Mouse (Mus musculus): Measurements from ENCODE around the gene Ddx10. TPM values are rescaled to one million over a fixed set of nuclear protein-coding genes. Genes with fewer than 3 reads are reported as not detected.

Ddx10 gene
- polyA plus RNA-seq, 1 experiment from 2014 or later, result 36.9 TPM

GRCm38 (mm10) chr9:53072088-53072487 lies 175.8 kb downstream of the Ddx10 start:
- Histone ChIP-seq H3K4me3 (ENCODE audit: low read depth, low read length) (no peak overlapping the region), H3K9ac (ENCODE audit: low read depth, low read length) (no peak overlapping the region), H3K9me3 (ENCODE audit: control insufficient read depth, low read length) (no peaks in the 10 kb centered on the region), H3K4me1 (replicated peaks; ENCODE audit: control insufficient read depth, insufficient read depth, low read length) (no peaks in the 10 kb centered on the region), H3K36me3 (ENCODE audit: control insufficient read depth, insufficient read depth, low read length) (no peaks in the 10 kb centered on the region), H3K27me3 (replicated peaks; ENCODE audit: control insufficient read depth, insufficient read depth, low read length) (no peaks in the 10 kb centered on the region), H3K4me2 (no peak overlapping the region), H3K27ac (ENCODE audit: low read depth, low read length) (no peak overlapping the region)
- no peak for ATAC-seq (replicated peaks; ENCODE audit: low FRiP score)
- WGBS, result 86% methylated on average over 9 of the region's 9 CpGs
- DNase-seq (ENCODE audit: low spot score), result no peak

DNA sequence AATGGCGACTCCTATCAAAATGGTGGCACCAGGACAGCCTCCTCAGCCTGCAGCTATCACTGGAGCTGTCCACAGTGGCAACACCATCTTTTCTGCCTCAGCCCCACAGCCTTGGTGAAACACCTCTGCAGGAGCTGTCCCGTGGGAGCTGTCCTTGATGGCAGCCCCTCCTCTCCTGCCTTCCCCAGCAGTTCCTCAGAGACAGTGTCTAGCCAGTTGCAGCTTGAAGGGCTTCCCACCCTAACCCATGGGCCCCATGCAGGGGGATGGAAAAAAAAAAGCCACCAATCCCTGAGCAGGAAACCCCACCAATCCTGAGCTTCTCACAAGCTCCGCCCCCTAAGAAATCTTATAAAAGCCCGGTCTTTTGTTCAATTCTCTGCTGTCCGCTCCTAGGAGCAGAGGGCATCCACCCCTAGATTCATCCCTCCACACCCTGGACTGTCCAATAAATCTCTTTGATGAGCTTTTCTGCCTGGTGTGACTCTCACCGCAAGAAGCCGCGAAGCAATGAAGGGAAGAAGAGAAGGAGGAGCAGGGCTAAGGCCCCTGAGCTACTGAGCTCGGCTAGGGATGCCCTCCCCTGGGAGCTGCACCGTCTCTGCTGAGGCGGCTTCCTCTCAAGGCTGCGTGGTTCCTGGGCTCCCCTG lies 176.9 kb downstream of the Ddx10 start:
- no peak overlapping the region for H3K4me3 ChIP-seq (ENCODE audit: low read depth, low read length)
- ATAC-seq (replicated peaks; ENCODE audit: low FRiP score) (no peak), DNase-seq (ENCODE audit: low spot score) (no peak)
- H3K36me3 ChIP-seq (ENCODE audit: control insufficient read depth, insufficient read depth, low read length), result no peaks in the 10 kb centered on the region
- no peak overlapping the region for H3K27ac ChIP-seq (ENCODE audit: low read depth, low read length)
- H3K27me3 ChIP-seq (replicated peaks; ENCODE audit: control insufficient read depth, insufficient read depth, low read length), result no peaks in the 10 kb centered on the region
- H3K4me1 ChIP-seq (replicated peaks; ENCODE audit: control insufficient read depth, insufficient read depth, low read length), result no peaks in the 10 kb centered on the region
- no peak overlapping the region for H3K9ac ChIP-seq (ENCODE audit: low read depth, low read length)
- no peak overlapping the region for H3K4me2 ChIP-seq
- H3K9me3 ChIP-seq (ENCODE audit: control insufficient read depth, low read length), result no peaks in the 10 kb centered on the region
- WGBS, result 77% methylated on average over 12 of the region's 12 CpGs

DNA sequence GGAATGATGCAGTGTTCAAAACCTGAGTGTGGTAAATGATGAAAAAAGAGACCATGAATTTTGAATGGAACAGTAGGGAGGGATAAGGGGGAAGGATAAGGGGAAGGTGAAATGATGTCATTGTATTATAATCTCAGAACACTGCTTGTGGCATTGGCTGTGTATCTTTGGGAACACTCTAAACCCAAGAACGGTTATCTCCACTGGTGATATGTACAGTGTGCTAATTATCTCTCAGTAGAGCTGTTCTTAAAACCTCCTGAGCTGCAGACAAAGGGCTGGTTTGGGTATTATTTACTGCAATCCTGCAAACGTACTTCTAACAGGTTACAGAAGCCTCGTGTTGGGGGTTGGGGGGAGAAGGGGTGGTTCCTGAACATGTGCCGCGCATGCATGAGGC lies 179.7 kb downstream of the Ddx10 start:
- H3K4me1 ChIP-seq (replicated peaks; ENCODE audit: control insufficient read depth, insufficient read depth, low read length), result no peaks in the 10 kb centered on the region
- no peak overlapping the region for H3K4me3 ChIP-seq (ENCODE audit: low read depth, low read length)
- 75% methylated on average over 5 of the region's 5 CpGs for WGBS
- no peak for DNase-seq (ENCODE audit: low spot score)
- no peak for ATAC-seq (replicated peaks; ENCODE audit: low FRiP score)
- no peak overlapping the region for H3K4me2 ChIP-seq
- no peaks in the 10 kb centered on the region for H3K36me3 ChIP-seq (ENCODE audit: control insufficient read depth, insufficient read depth, low read length)
- H3K9ac ChIP-seq (ENCODE audit: low read depth, low read length), result no peak overlapping the region
- H3K27ac ChIP-seq (ENCODE audit: low read depth, low read length), result no peak overlapping the region
- H3K27me3 ChIP-seq (replicated peaks; ENCODE audit: control insufficient read depth, insufficient read depth, low read length), result no peaks in the 10 kb centered on the region
- no peaks in the 10 kb centered on the region for H3K9me3 ChIP-seq (ENCODE audit: control insufficient read depth, low read length)

GRCm38 (mm10) chr9:53066428-53066827 lies 181.4 kb downstream of the Ddx10 start:
- Histone ChIP-seq H3K4me2 (no peak overlapping the region), H3K27me3 (replicated peaks; ENCODE audit: control insufficient read depth, insufficient read depth, low read length) (no peaks in the 10 kb centered on the region), H3K4me1 (replicated peaks; ENCODE audit: control insufficient read depth, insufficient read depth, low read length) (no peaks in the 10 kb centered on the region), H3K9ac (ENCODE audit: low read depth, low read length) (no peak overlapping the region), H3K27ac (ENCODE audit: low read depth, low read length) (no peak overlapping the region), H3K36me3 (ENCODE audit: control insufficient read depth, insufficient read depth, low read length) (no peaks in the 10 kb centered on the region), H3K9me3 (ENCODE audit: control insufficient read depth, low read length) (no peaks in the 10 kb centered on the region), H3K4me3 (ENCODE audit: low read depth, low read length) (no peak overlapping the region)
- ATAC-seq (replicated peaks; ENCODE audit: low FRiP score), result no peak
- WGBS, result 64% methylated on average over 4 of the region's 4 CpGs
- DNase-seq (ENCODE audit: low spot score), result no peak

DNA sequence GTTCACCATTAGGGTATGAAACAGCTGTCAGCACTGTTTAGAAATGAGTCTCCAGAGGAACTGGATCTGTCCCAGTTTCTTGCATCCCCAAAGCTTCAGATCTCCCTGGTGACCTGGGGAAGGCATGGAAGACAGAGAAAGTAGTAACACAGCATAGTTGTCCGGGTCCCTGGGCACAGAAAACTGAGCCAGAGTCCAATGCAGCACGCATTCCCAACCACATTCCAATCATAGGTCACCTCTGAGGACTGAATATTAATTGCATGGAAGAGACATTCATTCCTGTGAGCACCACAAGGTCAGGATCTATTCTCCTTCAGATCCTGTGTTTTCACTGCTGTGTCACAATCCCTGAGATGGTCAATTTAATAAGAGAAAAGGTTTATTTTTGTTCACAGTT lies 182.8 kb downstream of the Ddx10 start:
- H3K27ac ChIP-seq (ENCODE audit: low read depth, low read length), result no peak overlapping the region
- ATAC-seq (replicated peaks; ENCODE audit: low FRiP score) (no peak), DNase-seq (ENCODE audit: low spot score) (no peak)
- H3K4me2 ChIP-seq, result no peak overlapping the region
- H3K9me3 ChIP-seq (ENCODE audit: control insufficient read depth, low read length), result no peaks in the 10 kb centered on the region
- H3K4me3 ChIP-seq (ENCODE audit: low read depth, low read length), result no peak overlapping the region
- H3K27me3 ChIP-seq (replicated peaks; ENCODE audit: control insufficient read depth, insufficient read depth, low read length), result no peaks in the 10 kb centered on the region
- H3K9ac ChIP-seq (ENCODE audit: low read depth, low read length), result no peak overlapping the region
- 61% methylated on average over 2 of the region's 2 CpGs for WGBS
- H3K4me1 ChIP-seq (replicated peaks; ENCODE audit: control insufficient read depth, insufficient read depth, low read length), result no peaks in the 10 kb centered on the region
- no peaks in the 10 kb centered on the region for H3K36me3 ChIP-seq (ENCODE audit: control insufficient read depth, insufficient read depth, low read length)

DNA sequence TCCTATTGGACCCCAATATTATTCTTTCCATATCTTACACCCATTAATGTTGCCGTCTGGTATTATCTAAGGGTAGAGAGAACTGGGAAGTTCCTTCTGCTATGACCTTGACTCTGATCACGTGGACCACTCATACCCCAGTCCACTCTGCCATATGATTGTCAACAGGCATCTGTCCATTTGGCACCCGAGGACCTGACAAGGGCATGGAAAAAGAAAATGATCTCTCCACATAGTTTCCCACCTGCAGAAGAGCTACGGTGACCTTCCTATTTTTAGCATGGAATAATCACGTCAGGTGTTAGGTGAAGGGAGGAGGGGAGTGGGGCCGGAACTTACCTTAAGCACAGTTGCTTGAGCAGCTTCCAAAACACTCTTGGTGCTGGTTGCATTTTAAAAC lies 183.3 kb downstream of the Ddx10 start:
- Histone ChIP-seq H3K4me1 (replicated peaks; ENCODE audit: control insufficient read depth, insufficient read depth, low read length) (no peaks in the 10 kb centered on the region), H3K27me3 (replicated peaks; ENCODE audit: control insufficient read depth, insufficient read depth, low read length) (no peaks in the 10 kb centered on the region), H3K27ac (ENCODE audit: low read depth, low read length) (no peak overlapping the region), H3K4me2 (no peak overlapping the region), H3K9me3 (ENCODE audit: control insufficient read depth, low read length) (no peaks in the 10 kb centered on the region), H3K9ac (ENCODE audit: low read depth, low read length) (no peak overlapping the region), H3K36me3 (ENCODE audit: control insufficient read depth, insufficient read depth, low read length) (no peaks in the 10 kb centered on the region), H3K4me3 (ENCODE audit: low read depth, low read length) (no peak overlapping the region)
- DNase-seq (ENCODE audit: low spot score) (no peak), ATAC-seq (replicated peaks; ENCODE audit: low FRiP score) (no peak)
- WGBS, result 73% methylated on average over 6 of the region's 6 CpGs

GRCm38 (mm10) chr9:53055306-53055705 lies 192.5 kb downstream of the Ddx10 start:
- no peak for ATAC-seq (replicated peaks; ENCODE audit: low FRiP score)
- Histone ChIP-seq H3K9ac (ENCODE audit: low read depth, low read length) (no peak overlapping the region), H3K36me3 (ENCODE audit: control insufficient read depth, insufficient read depth, low read length) (no peaks in the 10 kb centered on the region), H3K27ac (ENCODE audit: low read depth, low read length) (no peak overlapping the region), H3K9me3 (ENCODE audit: control insufficient read depth, low read length) (no peaks in the 10 kb centered on the region), H3K27me3 (replicated peaks; ENCODE audit: control insufficient read depth, insufficient read depth, low read length) (no peaks in the 10 kb centered on the region), H3K4me3 (ENCODE audit: low read depth, low read length) (no peak overlapping the region), H3K4me1 (replicated peaks; ENCODE audit: control insufficient read depth, insufficient read depth, low read length) (no peaks in the 10 kb centered on the region), H3K4me2 (no peak overlapping the region)
- DNase-seq (ENCODE audit: low spot score), result no peak
- WGBS, result 56% methylated on average over 3 of the region's 3 CpGs

Other genes with a start within 250 kb of the Ddx10 start
- 0.41 and 0.91 TPM in 2 replicates for gene Exph5, start 53.6 kb upstream of the Ddx10 start, polyA plus RNA-seq (2014; fragmentation: Nextera tagmentation; extraction: Ambion mirVana)
- 11.2 and 12.0 TPM in 2 replicates for gene Kdelc2, start 136.0 kb upstream of the Ddx10 start, polyA plus RNA-seq (2014; fragmentation: Nextera tagmentation; extraction: Ambion mirVana)
- gene 4930550C14Rik, start 154.3 kb upstream of the Ddx10 start, polyA plus RNA-seq (2014; fragmentation: Nextera tagmentation; extraction: Ambion mirVana), result 0.85 and 1.0 TPM in 2 replicates